Mouse (Mus musculus): Measurements from ENCODE around the gene Shh. TPM values are rescaled to one million over a fixed set of nuclear protein-coding genes. Genes with fewer than 3 reads are reported as not detected.
A peak's percentile ranks its signal among the peaks of the same experiment; 100 is the strongest.

Gene Shh
- polyA plus RNA-seq, 1 experiment from 2014 or later = 1.0 TPM

- no peak overlapping the region for H3K27ac ChIP-seq
- no peak overlapping the region for H3K4me3 ChIP-seq (replicated peaks)
- WGBS = 89% methylated on average over 5 of the region's 5 CpGs
- no peaks in the 10 kb centered on the region for H3K36me3 ChIP-seq
- no peak overlapping the region for H3K9ac ChIP-seq
- H3K4me2 ChIP-seq = no peak overlapping the region
- ATAC-seq (replicated peaks; ENCODE audit: low FRiP score) = no peak
- H3K9me3 ChIP-seq (replicated peaks) = no peaks in the 10 kb centered on the region
- H3K27me3 ChIP-seq = peaks cover 83% of the 10 kb centered on the region
- H3K4me1 ChIP-seq = peaks cover 31% of the 10 kb centered on the region
Measured at GRCm38 (mm10) chr5:28455721-28456120, 11.3 kb downstream of the Shh start.

- H3K27me3 ChIP-seq = peaks cover 71% of the 10 kb centered on the region
- no peak overlapping the region for H3K27ac ChIP-seq
- H3K36me3 ChIP-seq = no peaks in the 10 kb centered on the region
- no peak for ATAC-seq (replicated peaks; ENCODE audit: low FRiP score)
- H3K4me1 ChIP-seq = peaks cover 20% of the 10 kb centered on the region
- no peaks in the 10 kb centered on the region for H3K9me3 ChIP-seq (replicated peaks)
- no peak overlapping the region for H3K9ac ChIP-seq
- H3K4me3 ChIP-seq (replicated peaks) = no peak overlapping the region
- no peak overlapping the region for H3K4me2 ChIP-seq
- WGBS = 87% methylated on average over 6 of the region's 6 CpGs
Measured at GRCm38 (mm10) chr5:28454546-28454945, 12.5 kb downstream of the Shh start.

- WGBS = 41% methylated on average over 3 of the region's 3 CpGs
- no peak overlapping the region for H3K4me2 ChIP-seq
- no peaks in the 10 kb centered on the region for H3K9me3 ChIP-seq (replicated peaks)
- H3K4me1 ChIP-seq = peaks cover 9% of the 10 kb centered on the region
- no peaks in the 10 kb centered on the region for H3K36me3 ChIP-seq
- no peak overlapping the region for H3K9ac ChIP-seq
- no peak for ATAC-seq (replicated peaks; ENCODE audit: low FRiP score)
- no peak overlapping the region for H3K4me3 ChIP-seq (replicated peaks)
- peaks cover 61% of the 10 kb centered on the region for H3K27me3 ChIP-seq
- H3K27ac ChIP-seq = no peak overlapping the region
Measured at GRCm38 (mm10) chr5:28453523-28453922, 13.5 kb downstream of the Shh start.

GRCm38 (mm10) chr5:28453086-28453485, 14.0 kb downstream of the Shh start:
- Histone ChIP-seq H3K9ac (no peak overlapping the region), H3K36me3 (no peaks in the 10 kb centered on the region), H3K4me1 (peaks cover 5% of the 10 kb centered on the region), H3K4me2 (no peak overlapping the region), H3K9me3 (replicated peaks) (no peaks in the 10 kb centered on the region), H3K27me3 (peaks cover 57% of the 10 kb centered on the region), H3K27ac (no peak overlapping the region), H3K4me3 (replicated peaks) (no peak overlapping the region)
- WGBS = 76% methylated on average over 5 of the region's 5 CpGs
- no peak for ATAC-seq (replicated peaks; ENCODE audit: low FRiP score)

GRCm38 (mm10) chr5:28451053-28451638, 15.9 kb downstream of the Shh start:
- peak; percentile 67 for ATAC-seq (replicated peaks; ENCODE audit: low FRiP score)

GRCm38 (mm10) chr5:28450126-28450890, 16.7 kb downstream of the Shh start:
- Histone ChIP-seq H3K27ac (no peak overlapping the region), H3K4me2 (no peak overlapping the region), H3K36me3 (no peaks in the 10 kb centered on the region), H3K9ac (no peak overlapping the region), H3K9me3 (replicated peaks) (no peaks in the 10 kb centered on the region), H3K4me3 (replicated peaks) (no peak overlapping the region), H3K27me3 (peaks cover 30% of the 10 kb centered on the region), H3K4me1 (no peaks in the 10 kb centered on the region)
- no peak for ATAC-seq (replicated peaks; ENCODE audit: low FRiP score)
- 57% methylated on average over 3 of the region's 3 CpGs for WGBS

More at GRCm38 (mm10) chr5:28451053-28451638, 15.9 kb downstream of the Shh start:
- Histone ChIP-seq H3K4me2 (no peak overlapping the region), H3K9ac (no peak overlapping the region), H3K4me3 (replicated peaks) (no peak overlapping the region), H3K36me3 (no peaks in the 10 kb centered on the region), H3K27me3 (peaks cover 39% of the 10 kb centered on the region), H3K9me3 (replicated peaks) (no peaks in the 10 kb centered on the region), H3K4me1 (no peaks in the 10 kb centered on the region), H3K27ac (no peak overlapping the region)
- 23% methylated on average over 6 of the region's 6 CpGs for WGBS

GRCm38 (mm10) chr5:28425926-28426325, 41.1 kb downstream of the Shh start:
- no peaks in the 10 kb centered on the region for H3K27me3 ChIP-seq
- H3K4me1 ChIP-seq = 0 out of 2 replicates have a peak, but pooled peaks cover 3% of the 10 kb centered on the region
- ATAC-seq (replicated peaks; ENCODE audit: low FRiP score) = no peak
- H3K4me3 ChIP-seq (replicated peaks) = no peak overlapping the region
- no peak overlapping the region for H3K4me2 ChIP-seq
- H3K27ac ChIP-seq = no peak overlapping the region
- H3K36me3 ChIP-seq = no peaks in the 10 kb centered on the region
- H3K9ac ChIP-seq = no peak overlapping the region
- no peaks in the 10 kb centered on the region for H3K9me3 ChIP-seq (replicated peaks)
- 91% methylated on average over 9 of the region's 9 CpGs for WGBS

- 60% methylated on average over 4 of the region's 4 CpGs for WGBS
Measured at GRCm38 (mm10) chr5:28423781-28424180, 43.3 kb downstream of the Shh start.

GRCm38 (mm10) chr5:28419640-28420265, 47.3 kb downstream of the Shh start:
- no peak for ATAC-seq (replicated peaks; ENCODE audit: low FRiP score)
- H3K36me3 ChIP-seq = peaks cover 56% of the 10 kb centered on the region
- no peak overlapping the region for H3K9ac ChIP-seq
- H3K27ac ChIP-seq = no peak overlapping the region
- no peaks in the 10 kb centered on the region for H3K9me3 ChIP-seq (replicated peaks)
- 80% methylated on average over 12 of the region's 12 CpGs for WGBS
- no peaks in the 10 kb centered on the region for H3K27me3 ChIP-seq
- 0 out of 2 replicates have a peak, but pooled peaks cover 3% of the 10 kb centered on the region for H3K4me1 ChIP-seq
- H3K4me2 ChIP-seq = no peak overlapping the region
- no peak overlapping the region for H3K4me3 ChIP-seq (replicated peaks)

More at GRCm38 (mm10) chr5:28423781-28424180, 43.3 kb downstream of the Shh start:
- Histone ChIP-seq H3K4me1 (0 out of 2 replicates have a peak, but pooled peaks cover 3% of the 10 kb centered on the region), H3K4me3 (replicated peaks) (no peak overlapping the region), H3K27ac (no peak overlapping the region), H3K36me3 (peaks cover 17% of the 10 kb centered on the region), H3K4me2 (no peak overlapping the region), H3K9ac (no peak overlapping the region), H3K9me3 (replicated peaks) (no peaks in the 10 kb centered on the region), H3K27me3 (no peaks in the 10 kb centered on the region)
- ATAC-seq (replicated peaks; ENCODE audit: low FRiP score) = no peak

GRCm38 (mm10) chr5:28418734-28419133, 48.3 kb downstream of the Shh start:
- no peak for ATAC-seq (replicated peaks; ENCODE audit: low FRiP score)
- Histone ChIP-seq H3K9ac (no peak overlapping the region), H3K36me3 (peaks cover 66% of the 10 kb centered on the region), H3K4me1 (0 out of 2 replicates have a peak, but pooled peaks cover under 1% of the 10 kb centered on the region), H3K4me2 (no peak overlapping the region), H3K9me3 (replicated peaks) (no peaks in the 10 kb centered on the region), H3K27ac (no peak overlapping the region), H3K27me3 (no peaks in the 10 kb centered on the region), H3K4me3 (replicated peaks) (no peak overlapping the region)
- WGBS = 89% methylated on average over 10 of the region's 10 CpGs

GRCm38 (mm10) chr5:28416029-28416428, 51.0 kb downstream of the Shh start:
- H3K9me3 ChIP-seq (replicated peaks) = no peaks in the 10 kb centered on the region
- no peak overlapping the region for H3K9ac ChIP-seq
- ATAC-seq (replicated peaks; ENCODE audit: low FRiP score) = no peak
- no peak overlapping the region for H3K4me3 ChIP-seq (replicated peaks)
- no peaks in the 10 kb centered on the region for H3K4me1 ChIP-seq
- H3K36me3 ChIP-seq = peaks cover 90% of the 10 kb centered on the region
- no peak overlapping the region for H3K27ac ChIP-seq
- H3K27me3 ChIP-seq = no peaks in the 10 kb centered on the region
- no peak overlapping the region for H3K4me2 ChIP-seq

- Histone ChIP-seq H3K4me3 (replicated peaks) (no peak overlapping the region), H3K9ac (no peak overlapping the region), H3K4me2 (no peak overlapping the region), H3K4me1 (no peaks in the 10 kb centered on the region), H3K27me3 (no peaks in the 10 kb centered on the region), H3K36me3 (peaks cover 95% of the 10 kb centered on the region), H3K9me3 (replicated peaks) (no peaks in the 10 kb centered on the region), H3K27ac (no peak overlapping the region)
- no peak for ATAC-seq (replicated peaks; ENCODE audit: low FRiP score)
- WGBS = 95% methylated on average over 3 of the region's 3 CpGs
Measured at GRCm38 (mm10) chr5:28414076-28414475, 53.0 kb downstream of the Shh start.
